Mouse (Mus musculus) thymus, postnatal 36 days (tissue): ENCODE data around the gene Tenm2.

Experiments
- DNase-seq, 2 experiments: peaks; one replicate each; pipeline ENCODE4 v3.0.0; 2022; ENCODE audit warnings: mixed read lengths in 2 of 2

Tenm2 gene

DNA sequence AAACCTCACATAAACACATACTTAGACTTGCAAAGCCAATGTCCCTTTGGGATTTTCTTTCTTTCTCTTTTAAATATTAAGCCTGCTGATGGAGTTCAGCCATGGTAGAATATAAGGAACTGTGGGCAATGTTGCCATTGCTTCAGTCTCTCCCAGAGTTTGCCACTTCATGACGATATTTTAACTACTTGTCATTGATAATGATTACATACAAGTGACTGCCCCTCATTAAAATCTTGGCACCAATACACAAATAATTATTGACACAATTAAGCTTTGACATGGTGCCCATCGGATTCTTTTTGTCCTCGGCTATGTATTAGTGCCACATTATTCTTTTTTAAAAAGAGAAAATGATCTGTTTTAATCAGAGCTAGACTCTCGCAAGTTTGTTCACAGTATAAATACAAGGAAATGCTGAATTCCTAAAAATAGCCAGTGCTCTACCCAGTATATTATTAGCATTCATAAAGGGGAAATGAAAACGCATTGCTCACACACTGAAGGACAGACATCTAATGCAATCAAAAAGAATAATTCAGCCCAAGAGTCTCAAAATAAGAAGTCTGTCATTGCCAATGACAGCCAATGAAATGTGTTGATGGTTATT, 158.7 kb downstream of the Tenm2 start:
- DNase-seq: no peak

DNA sequence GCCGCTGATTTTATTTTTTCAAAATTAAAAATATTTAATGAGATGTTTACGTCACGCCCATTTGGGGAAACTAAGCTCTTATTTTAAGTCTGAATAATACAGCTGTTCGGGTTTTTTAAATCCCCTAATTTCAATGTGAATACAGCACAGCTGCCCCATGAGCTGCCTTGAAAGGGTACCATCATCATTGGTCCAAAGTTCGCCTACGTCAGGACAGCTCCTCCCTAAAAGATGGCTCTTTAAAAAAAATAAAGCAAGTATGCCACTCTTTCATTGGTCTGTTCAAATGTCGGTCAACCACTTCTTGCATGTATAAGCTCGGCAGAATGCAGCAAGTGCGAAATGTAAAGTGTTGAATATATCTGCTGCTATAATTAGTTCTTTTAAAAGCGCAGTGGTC, 160.4 kb downstream of the Tenm2 start:
- DNase-seq: no peak

DNA sequence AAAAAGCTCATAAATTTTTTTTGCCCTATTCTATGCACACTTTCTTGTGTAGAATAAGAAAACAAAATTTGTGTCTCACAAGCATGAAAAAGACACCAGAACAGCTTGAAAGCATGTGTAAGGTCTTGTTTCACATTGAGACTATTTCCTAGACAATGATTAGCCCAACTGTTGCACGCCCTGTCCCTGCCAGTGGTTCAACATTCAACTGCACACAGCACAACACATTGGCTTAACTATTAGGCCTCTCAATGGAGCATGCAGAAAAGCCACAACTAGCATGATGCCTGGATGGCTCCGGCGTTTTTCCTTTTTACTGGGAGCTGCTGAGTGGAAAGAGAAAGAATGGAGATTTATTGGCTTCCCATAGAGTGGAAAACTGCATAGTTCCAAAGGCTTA, 170.3 kb downstream of the Tenm2 start:
- no peak for DNase-seq

DNA sequence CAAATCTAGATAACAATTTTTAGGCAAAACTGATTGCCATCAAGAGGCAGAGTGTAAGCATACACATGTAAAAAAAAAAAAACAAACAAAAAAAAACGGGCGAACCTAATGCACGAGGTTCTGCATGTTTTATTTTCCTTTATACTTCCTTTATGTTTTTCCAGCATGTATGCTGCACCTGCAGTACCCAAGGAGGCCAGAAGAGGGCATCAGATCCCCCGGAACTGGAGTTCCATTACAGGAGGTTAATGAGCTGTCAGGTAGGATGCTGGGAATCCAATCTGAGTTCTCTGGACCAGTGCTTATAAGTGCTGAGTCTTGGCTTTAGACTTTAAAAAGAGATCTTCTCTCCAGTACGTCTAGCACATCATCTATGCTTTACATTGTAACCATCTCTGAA, 189.1 kb downstream of the Tenm2 start:
- DNase-seq: no peak

DNA sequence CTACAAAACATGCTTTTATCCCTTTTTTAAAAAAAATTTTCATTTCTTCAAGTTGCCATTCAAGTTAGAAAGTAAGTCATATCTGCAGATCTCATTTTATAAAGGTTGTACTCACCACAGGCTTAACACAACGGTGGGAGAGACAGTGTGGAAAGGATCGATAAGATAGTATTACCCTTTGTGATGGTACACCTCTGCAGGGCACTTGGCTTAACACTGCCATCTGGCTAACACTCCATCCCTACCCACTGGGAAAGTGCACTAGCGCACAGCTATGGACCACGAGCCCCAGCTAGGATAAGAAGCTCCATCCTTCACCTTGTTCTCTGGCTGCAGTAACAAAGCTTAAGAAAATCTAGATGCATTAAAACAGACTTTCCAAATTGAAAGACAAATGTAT, 194.5 kb downstream of the Tenm2 start:
- no peak for DNase-seq

DNA sequence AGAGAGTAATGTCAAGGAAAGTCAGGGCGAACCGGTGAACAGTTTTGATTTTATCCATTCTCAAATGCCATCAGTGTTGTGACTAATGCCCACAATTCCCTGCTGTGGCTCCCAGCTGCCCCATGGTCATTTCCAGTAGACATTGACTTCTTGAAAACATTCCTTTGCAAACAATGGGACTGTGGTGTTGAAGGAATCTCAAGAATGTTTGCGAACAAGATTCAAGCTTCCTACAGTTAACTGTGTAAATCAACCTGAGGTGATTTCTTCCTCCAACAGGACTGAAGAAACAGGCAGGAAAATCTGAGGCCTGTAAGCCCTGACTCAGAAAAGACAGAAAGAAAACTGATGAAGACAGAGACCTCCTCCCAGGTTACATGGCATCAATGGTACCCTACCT, 196.5 kb downstream of the Tenm2 start:
- DNase-seq: no peak

DNA sequence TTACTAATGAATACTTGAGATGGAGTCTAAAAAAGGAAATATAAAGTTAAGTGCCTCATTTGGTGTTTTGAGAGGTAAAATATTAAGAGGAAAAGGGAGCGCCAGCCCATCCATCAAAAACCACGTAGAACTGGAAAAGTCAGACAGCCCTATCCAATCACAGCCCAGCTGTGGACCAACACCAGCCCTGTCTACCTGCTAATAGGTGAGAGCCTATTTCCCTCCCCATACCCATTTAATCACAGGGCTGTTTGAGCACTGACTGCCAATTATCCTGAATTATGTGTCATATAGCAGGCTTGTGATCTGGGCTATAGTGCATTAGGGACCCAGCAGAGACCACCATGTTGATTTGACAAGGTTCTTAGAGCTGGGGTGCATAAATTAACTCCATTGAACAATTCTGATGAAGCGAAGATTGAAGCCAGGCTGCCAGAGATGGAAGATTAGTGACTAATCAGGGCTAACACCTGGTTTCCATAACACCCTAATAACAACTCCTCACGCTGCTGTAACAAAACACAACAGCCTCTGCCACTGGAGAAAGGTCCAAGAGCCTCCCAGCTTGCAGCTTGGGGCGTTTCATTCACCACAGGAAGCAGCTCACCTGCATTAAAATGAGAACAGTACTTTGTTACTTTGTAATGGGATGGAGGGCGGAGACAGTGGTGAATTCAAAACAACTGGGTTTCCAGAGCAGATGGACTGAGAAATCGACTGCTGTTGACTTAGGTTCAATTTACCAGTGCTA, 204.3 kb downstream of the Tenm2 start:
- no peak for DNase-seq

DNA sequence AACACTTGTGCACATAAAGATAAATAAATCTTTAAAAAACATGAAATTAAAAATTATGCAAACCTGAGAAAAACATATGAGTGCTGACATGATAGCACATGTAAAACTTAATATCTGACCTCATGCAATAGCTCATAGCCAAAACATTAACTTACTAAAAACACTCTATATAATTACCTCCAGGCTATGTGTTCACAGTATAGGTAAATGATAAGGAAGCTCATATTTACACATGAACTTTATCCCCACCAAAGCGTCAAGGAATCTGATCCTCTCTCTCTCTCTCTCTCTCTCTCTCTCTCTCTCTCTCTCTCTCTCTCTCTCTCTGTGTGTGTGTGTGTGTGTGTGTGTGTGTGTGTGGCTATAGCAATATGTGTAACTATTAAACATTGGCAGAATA, 223.9 kb downstream of the Tenm2 start:
- DNase-seq: no peak

DNA sequence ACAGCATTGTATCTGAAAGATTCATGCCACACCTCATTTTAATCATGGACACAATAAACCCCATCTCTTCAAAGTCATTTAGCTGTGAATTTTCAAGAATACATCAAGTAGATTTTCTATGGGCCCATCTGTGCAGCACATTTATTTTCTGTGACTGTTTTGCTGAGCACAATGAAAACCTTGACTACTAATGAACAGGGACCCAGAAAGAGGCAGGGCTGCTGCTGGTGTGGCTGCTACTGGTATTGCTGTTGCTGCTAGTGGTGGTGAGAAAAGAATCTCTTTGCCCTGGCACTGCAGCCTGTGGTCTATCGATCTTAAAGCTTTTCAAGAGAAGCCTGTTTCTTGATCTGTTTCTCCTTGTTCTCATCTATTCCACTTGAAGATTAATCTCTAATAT, 226.5 kb downstream of the Tenm2 start:
- no peak for DNase-seq

DNA sequence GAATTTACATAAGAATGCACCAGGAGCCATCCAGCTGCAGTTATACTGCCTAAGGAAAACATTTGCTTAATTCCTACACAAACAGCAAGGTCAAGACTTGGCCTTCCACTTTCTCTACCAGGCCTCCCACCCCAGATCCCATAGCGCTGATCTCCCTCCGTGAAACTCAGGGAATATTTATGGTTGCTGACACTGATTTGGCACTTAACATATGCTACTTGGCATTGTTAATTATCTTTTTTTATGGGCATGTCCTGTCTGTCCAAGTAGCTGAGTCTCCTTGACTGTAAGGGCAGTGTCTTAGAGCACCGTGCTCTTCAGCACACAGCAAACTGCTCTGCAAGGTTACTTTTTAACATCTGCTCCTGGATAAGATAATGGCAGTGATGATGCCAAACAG, 238.1 kb downstream of the Tenm2 start:
- no peak for DNase-seq

DNA sequence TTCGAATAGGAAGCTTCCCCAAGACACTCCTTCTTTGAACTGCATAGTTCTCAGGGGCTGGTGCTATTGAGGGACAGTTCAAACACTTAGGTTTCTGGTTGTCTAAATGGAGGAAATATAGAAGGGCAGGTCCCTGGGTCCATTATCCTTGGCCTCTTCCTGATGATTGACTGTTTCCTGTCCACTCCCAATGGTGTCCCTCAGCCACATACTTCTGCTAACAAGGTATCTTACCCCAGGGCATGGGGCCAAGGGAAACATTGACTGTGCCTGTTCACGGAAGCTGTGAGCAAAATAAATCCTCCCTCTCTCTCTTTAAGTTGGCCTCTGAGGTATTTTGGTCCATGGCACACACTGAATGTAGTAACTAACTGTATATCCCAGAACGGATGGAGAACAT, 244.9 kb downstream of the Tenm2 start:
- no peak for DNase-seq

DNA sequence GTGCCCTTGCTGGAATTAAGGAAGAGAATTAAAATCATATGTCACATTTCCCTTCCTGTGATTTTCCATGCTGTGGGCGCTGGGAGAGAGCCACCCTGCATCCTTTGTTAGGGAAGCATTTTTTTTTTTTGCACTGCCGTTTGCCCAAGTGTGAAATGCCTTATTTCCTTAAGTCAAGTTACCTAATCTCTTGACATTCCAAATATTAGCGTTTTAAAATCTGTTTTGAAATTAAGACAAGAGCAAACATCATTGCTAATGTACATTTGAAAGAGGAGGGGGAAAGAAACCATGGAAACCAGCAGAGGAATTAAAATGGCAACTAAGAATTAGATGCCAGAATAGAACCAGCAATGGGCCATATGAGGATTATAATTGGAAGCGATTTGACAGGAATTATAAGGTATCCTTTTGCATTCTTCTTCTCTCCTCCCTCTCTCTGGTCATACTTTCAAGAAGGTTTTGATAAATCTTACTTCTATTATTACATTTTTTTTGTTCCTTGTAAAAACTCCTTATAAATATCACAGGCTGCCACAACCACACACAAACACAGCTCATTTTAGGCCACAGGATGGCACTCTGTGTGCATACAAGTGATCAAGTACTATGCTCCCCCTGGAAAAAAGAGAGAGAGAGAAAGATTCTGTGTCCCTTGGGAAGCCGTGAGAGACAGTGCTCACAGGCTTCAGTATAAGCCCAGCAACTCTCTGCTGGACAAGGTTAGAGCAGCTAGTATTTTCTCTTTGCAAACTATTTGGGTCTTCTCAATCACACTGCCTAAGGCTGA, 246.8 kb downstream of the Tenm2 start:
- DNase-seq: no peak

DNA sequence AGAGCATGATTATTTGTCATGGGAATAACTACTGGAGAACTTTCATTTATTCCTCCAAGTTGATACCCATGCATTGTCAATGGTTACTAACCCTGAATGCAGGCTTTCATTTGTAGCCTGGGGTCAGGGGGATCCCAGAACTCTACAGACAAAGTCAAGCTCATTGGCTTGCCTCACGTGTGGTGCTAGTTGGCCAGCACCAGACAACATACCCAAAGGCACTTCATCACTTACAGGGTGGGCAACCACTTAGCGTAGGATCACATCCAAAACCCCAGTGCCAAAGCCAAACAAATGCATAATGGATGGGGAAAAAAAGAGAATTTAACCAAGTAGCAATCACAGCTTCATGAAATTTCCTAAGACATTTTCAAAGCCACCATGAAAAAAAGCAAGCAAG, 261.6 kb downstream of the Tenm2 start:
- no peak for DNase-seq

DNA sequence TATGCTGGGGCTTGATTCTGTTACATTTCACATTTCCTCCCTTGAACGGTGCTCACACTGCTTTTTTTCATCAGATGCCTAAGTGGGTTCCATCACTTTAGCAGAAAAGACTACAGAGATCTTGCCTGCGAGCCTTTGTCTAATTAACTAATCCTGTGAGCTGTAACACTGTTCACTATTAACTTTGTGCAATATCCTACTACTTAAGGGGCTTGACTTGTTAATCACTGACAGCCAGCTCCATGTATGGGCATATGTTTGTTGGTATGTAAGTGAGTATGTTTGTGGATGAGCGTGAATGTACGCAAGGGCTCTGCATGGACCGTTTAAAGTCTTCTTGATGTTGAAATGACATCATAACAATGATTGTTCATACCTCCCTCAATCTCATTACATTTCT, 277.7 kb downstream of the Tenm2 start:
- no peak for DNase-seq

DNA sequence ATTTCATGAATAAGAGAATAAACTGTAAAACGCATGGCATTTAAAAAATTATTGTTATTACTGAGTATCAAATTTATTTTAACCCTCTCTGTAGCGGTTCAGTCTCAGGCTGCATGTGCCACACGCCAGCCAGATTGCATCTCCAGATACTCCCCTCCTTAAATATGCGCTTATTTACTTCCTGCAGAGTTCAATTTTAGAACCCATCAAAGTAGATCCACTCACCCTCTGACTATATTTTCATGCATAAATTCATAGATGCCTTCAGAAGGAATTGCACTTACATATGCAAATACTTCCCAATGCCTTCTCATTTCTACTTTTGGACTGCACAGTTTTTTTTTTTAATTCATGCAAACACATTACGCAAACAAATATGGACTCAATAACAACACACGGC, 294.3 kb downstream of the Tenm2 start:
- DNase-seq: no peak

DNA sequence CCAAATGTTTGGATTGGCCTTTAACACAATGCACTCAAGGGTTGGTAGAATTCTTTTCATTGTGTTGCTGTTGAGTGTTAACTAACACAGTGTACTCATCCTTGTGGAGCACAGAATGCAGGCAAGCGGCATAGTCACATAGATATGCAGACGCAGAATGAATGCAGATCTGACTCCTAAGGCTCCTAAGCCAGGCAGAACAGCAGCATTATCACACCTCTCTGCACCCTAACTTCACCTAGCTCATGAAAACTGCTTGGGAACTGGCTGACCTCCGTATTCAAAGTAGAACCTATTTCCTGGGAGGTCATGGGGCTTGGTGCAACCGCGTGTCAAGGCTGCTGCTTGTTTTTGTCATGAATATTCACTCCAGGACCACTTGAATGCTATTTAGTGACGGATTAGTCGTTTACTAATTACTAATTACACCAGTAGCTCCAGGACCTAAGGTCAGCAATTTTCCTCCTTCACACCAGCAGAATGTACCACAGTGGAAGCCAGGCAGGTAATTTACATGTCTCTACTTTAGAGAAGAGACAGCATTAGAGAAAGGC, 295.1 kb downstream of the Tenm2 start:
- DNase-seq: no peak

DNA sequence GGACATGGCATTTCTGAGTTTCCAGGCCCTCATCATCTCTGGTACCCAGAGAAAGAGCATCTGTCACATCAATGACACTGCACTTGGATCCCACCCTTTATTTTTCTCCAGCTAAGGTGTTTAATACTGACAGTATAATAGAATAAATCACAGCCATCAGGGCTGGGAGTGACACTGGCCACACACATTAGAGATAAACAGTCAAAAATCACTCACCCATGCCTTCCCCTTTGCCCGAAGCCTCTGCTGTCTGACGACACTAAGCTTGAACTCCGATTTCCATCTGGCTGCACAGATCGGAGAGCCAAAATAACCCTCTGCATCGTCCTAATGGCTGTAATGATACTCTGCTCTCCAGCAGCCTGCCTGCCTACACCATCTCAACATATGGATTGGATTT, 305.9 kb downstream of the Tenm2 start:
- no peak for DNase-seq

DNA sequence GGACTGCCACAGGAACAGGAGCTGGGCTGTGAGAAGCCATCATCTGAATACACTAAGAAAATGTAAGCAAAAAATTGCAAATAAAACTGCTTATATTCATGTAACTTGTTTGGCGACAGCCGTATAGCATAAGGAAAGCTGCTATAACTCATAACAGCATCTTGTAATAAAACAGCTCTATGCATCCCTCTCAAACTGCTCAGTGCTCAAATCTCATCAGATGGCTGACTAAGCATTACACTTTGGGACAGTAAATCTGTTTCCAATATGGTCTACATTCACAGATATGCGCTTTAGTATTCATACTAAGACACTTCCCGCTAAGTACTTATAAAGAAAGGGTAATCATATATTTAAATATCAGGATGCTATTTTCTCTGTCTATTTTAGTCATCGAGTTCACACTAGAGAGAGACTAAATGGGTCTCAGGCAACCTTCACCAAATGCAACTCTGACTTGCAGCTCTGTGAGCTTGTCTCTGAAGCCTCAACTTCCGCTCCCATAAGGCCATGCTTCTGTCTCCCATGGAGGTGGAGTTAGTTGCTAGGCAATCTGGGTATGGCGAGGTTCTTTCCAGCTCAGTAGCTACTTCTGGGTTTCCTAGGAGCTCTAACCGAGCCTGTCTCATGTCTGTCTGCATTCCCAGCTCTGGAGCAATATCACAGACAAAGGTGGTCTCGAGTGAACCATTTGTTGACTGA, 308.9 kb downstream of the Tenm2 start:
- DNase-seq: no peak

DNA sequence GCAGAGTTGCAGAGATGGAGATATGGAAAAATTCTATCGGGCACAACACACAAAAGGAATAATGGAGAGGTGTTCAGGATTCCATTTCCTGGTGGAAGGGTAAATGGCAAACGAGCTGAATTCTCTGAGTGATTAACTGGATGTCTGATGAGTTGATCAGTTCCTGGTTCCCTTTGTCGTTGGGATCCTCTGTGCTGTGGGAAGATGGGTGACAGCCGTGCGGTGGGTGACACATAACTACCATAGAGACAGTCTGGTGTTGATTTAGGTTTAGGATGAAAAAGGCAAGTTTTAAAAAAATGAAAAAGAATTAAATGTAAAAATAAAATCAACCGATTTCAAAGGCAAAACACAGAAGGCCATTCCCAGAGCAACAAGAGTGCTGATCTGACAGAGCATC, 316.5 kb downstream of the Tenm2 start:
- no peak for DNase-seq

DNA sequence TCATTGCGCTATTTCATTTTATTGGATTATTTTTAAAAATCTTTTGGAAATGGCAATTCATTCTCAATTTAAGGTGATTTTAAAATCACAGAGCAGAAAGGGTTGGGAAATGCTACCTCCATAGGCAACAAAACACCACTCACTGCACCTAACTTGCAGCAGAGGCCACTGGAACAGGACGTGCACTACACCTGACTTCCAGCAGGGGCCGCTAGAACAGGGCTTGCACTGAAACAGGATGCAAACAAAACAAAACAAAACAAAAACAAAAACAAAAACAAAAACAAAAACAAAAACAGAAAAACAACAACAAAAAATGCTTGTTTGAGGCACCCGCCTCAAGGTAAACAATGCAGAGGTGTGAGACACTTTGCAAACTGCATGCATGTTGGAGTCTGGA, 324.4 kb downstream of the Tenm2 start:
- DNase-seq: no peak

DNA sequence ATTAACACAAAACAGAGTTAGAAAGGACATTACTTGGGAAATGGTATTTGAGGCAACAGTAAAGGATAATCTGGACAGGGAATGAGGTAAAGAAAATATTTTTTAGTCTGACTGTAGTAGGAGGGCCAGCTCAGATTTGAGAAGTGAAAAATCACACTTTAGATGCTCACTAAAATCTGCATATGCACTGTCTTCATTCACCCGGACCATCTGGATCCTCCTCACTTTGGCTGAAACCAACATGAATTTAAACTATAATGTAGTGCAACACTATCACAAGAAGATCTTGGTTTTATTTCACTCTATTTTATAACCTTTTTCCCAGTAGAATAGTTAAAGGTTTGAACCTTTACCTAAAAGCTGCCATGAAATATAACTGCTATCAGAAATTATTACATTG, 326.7 kb downstream of the Tenm2 start:
- no peak for DNase-seq

DNA sequence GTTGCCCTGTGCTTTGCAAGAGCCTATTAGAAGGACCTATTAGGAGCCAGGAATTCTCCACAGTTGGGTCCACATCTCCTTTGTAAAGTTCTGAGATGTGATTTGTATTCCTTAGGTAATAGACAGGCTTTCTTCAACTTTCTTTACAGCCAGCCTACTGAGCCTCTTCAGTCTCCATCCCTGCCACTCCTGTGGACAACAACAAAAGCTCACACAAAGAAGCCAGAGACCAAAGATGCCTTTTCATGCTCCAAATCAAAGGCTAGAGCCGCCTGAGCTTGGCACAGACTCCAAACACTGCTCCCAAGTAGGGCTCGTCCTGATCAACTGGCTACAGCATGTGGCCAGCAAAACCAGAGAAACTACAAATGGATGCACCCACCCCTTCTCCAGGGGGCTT, 333.5 kb downstream of the Tenm2 start:
- DNase-seq: no peak

DNA sequence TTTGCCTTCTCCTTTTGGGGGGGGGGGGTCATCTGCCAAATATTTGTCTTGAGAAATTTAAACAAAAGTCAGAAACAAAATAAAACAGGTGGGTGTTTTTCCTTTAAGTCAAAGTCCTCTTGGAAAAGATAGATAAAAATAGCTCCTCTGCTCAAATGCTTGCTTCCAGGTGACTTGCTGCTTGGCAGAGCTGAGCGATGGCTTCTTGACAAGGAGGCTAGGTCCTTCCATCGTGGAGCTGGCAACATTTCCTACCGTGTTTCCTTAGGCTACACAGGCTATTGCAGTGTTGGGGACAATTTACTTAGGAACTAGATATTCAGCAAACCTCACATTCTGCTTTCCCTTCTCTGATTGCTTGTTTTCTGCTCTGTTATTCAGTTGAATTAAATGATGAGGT, 342.7 kb downstream of the Tenm2 start:
- DNase-seq: no peak
